Mouse (Mus musculus): Measurements from ENCODE around the gene Cd180. TPM values are rescaled to one million over a fixed set of nuclear protein-coding genes. Genes with fewer than 3 reads are reported as not detected.
A peak's percentile ranks its signal among the peaks of the same experiment; 100 is the strongest.

The Cd180 gene
- polyA plus RNA-seq, 1 experiment from 2014 or later = 0.44 TPM

- Histone ChIP-seq H3K4me1 (no peaks in the 10 kb centered on the region), H3K27ac (replicated peaks) (no peak overlapping the region), H3K27me3 (no peaks in the 10 kb centered on the region), H3K9ac (no peak overlapping the region), H3K4me2 (replicated peaks) (no peak overlapping the region), H3K4me3 (replicated peaks) (no peak overlapping the region), H3K36me3 (no peaks in the 10 kb centered on the region), H3K9me3 (replicated peaks) (no peaks in the 10 kb centered on the region)
- peak; percentile 51; the same call in 1 of the 2 replicates for ATAC-seq (ENCODE audit: insufficient number of reproducible peaks, low FRiP score, low TSS enrichment, low read depth)
- WGBS = 3% methylated on average over 2 of the region's 2 CpGs
Observed at GRCm38 (mm10) chr13:102678482-102678881, 14.9 kb upstream of the Cd180 start.

DNA sequence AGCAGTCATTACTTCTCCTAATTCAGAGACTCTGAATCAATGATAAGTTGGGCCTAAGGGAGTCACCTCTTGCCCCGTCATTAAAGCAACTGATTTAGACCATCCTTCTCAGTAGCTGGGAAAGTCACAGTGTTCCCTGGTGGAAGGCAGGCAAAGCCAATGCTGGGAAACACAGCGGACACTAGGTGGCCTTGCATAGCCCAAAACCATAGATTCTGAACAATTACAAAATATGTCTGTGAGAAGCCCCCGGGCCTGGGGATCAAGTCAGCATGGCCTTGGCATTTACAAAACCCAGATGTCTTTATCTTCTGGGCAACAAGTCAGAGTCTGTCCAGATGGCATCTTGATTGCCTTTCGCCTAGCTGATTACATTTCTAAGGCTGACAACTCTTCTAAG, 8.5 kb upstream of the Cd180 start:
- H3K27ac ChIP-seq (replicated peaks) = no peak overlapping the region
- H3K27me3 ChIP-seq = no peaks in the 10 kb centered on the region
- H3K4me3 ChIP-seq (replicated peaks) = no peak overlapping the region
- WGBS = 66% methylated on average over 4 of the region's 4 CpGs
- no peak overlapping the region for H3K4me2 ChIP-seq (replicated peaks)
- no peaks in the 10 kb centered on the region for H3K9me3 ChIP-seq (replicated peaks)
- H3K36me3 ChIP-seq = no peaks in the 10 kb centered on the region
- H3K9ac ChIP-seq = no peak overlapping the region
- ATAC-seq (ENCODE audit: insufficient number of reproducible peaks, low FRiP score, low TSS enrichment, low read depth) = no peak
- H3K4me1 ChIP-seq = no peaks in the 10 kb centered on the region

DNA sequence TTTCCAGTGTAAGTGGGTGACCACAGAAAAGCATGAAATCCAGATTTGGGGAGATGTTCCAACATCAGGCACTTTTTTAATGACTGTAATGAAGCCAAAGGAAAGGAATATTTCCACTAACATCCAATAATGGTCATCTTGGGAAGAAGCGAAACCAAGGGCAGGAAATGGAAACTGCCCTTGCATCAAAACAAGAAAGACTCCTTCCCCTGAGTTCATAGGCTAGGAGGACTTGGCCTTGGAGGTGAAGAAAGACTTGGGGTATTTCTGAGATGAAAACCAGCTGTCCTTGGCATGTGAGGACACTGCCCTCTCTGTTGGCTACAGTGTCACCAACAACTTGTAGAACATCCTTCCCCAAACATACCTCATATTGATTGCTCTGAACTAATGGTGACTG, 5.2 kb upstream of the Cd180 start:
- Histone ChIP-seq H3K9ac (no peak overlapping the region), H3K36me3 (no peaks in the 10 kb centered on the region), H3K4me1 (no peaks in the 10 kb centered on the region), H3K27ac (replicated peaks) (no peak overlapping the region), H3K4me2 (replicated peaks) (no peak overlapping the region), H3K4me3 (replicated peaks) (no peak overlapping the region), H3K9me3 (replicated peaks) (no peaks in the 10 kb centered on the region), H3K27me3 (no peaks in the 10 kb centered on the region)
- no peak for ATAC-seq (ENCODE audit: insufficient number of reproducible peaks, low FRiP score, low TSS enrichment, low read depth)
- WGBS = 89% methylated on average over 1 of the region's 1 CpGs

- no peaks in the 10 kb centered on the region for H3K9me3 ChIP-seq (replicated peaks)
- H3K4me3 ChIP-seq (replicated peaks) = no peak overlapping the region
- 81% methylated on average over 6 of the region's 6 CpGs for WGBS
- H3K27me3 ChIP-seq = no peaks in the 10 kb centered on the region
- no peaks in the 10 kb centered on the region for H3K4me1 ChIP-seq
- H3K9ac ChIP-seq = no peak overlapping the region
- no peaks in the 10 kb centered on the region for H3K36me3 ChIP-seq
- no peak overlapping the region for H3K27ac ChIP-seq (replicated peaks)
- no peak for ATAC-seq (ENCODE audit: insufficient number of reproducible peaks, low FRiP score, low TSS enrichment, low read depth)
- H3K4me2 ChIP-seq (replicated peaks) = no peak overlapping the region
Observed at GRCm38 (mm10) chr13:102689201-102690090, 3.9 kb upstream of the Cd180 start.

- Histone ChIP-seq H3K9me3 (replicated peaks) (no peaks in the 10 kb centered on the region), H3K4me3 (replicated peaks) (no peak overlapping the region), H3K27me3 (no peaks in the 10 kb centered on the region), H3K4me1 (no peaks in the 10 kb centered on the region), H3K4me2 (replicated peaks) (no peak overlapping the region), H3K9ac (no peak overlapping the region), H3K27ac (replicated peaks) (no peak overlapping the region), H3K36me3 (no peaks in the 10 kb centered on the region)
- ATAC-seq (ENCODE audit: insufficient number of reproducible peaks, low FRiP score, low TSS enrichment, low read depth) = no peak
- 89% methylated on average over 5 of the region's 5 CpGs for WGBS
Observed at GRCm38 (mm10) chr13:102690184-102690583, 3.2 kb upstream of the Cd180 start.

DNA sequence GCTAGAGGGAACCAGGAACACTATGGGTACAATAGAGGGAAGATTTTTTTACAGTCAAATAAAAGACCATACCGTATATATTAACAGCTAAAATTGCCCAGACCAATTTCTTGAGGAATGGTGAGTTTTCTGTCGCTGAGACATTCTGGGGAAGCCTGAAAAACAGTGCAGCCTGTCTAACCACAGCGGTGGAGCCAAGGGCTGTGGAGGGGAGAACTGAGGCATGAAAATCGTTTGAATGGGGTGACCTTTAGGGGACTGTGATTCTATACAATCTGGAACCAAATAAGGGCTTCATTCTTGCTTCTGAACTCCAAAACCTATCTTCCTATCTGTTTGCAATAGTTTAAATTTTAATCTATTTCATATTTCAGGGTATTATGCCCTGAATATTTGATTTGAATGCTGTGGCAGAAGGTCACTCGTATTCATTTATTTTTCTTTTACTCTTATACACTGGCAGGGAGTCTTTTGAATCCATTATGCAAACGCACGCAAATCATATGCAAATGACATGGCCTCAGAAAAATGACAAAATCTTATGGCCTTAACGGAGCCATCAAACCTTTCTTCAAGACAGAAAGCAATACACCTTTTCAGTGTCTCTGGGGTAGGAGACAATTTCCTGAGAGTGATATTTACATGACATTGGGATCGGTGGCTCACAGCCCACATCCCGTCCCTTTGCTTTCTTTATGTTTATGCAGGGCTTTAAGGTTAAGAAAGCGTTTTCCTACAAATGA, 1.8 kb upstream of the Cd180 start:
- Histone ChIP-seq H3K9me3 (replicated peaks) (no peaks in the 10 kb centered on the region), H3K9ac (no peak overlapping the region), H3K27me3 (no peaks in the 10 kb centered on the region), H3K4me1 (no peaks in the 10 kb centered on the region), H3K4me3 (replicated peaks) (no peak overlapping the region), H3K36me3 (no peaks in the 10 kb centered on the region), H3K27ac (replicated peaks) (no peak overlapping the region), H3K4me2 (replicated peaks) (no peak overlapping the region)
- 70% methylated on average over 11 of the region's 11 CpGs for WGBS
- ATAC-seq (ENCODE audit: insufficient number of reproducible peaks, low FRiP score, low TSS enrichment, low read depth) = no peak

GRCm38 (mm10) chr13:102694154-102694553, 796 bp downstream of the Cd180 start:
- peaks cover 10% of the 10 kb centered on the region for H3K4me1 ChIP-seq
- no peak for ATAC-seq (ENCODE audit: insufficient number of reproducible peaks, low FRiP score, low TSS enrichment, low read depth)
- H3K9ac ChIP-seq = no peak overlapping the region
- H3K9me3 ChIP-seq (replicated peaks) = no peaks in the 10 kb centered on the region
- no peaks in the 10 kb centered on the region for H3K36me3 ChIP-seq
- H3K4me3 ChIP-seq (replicated peaks) = no peak overlapping the region
- no peaks in the 10 kb centered on the region for H3K27me3 ChIP-seq
- no peak overlapping the region for H3K4me2 ChIP-seq (replicated peaks)
- 89% methylated on average over 7 of the region's 7 CpGs for WGBS
- H3K27ac ChIP-seq (replicated peaks) = no peak overlapping the region

DNA sequence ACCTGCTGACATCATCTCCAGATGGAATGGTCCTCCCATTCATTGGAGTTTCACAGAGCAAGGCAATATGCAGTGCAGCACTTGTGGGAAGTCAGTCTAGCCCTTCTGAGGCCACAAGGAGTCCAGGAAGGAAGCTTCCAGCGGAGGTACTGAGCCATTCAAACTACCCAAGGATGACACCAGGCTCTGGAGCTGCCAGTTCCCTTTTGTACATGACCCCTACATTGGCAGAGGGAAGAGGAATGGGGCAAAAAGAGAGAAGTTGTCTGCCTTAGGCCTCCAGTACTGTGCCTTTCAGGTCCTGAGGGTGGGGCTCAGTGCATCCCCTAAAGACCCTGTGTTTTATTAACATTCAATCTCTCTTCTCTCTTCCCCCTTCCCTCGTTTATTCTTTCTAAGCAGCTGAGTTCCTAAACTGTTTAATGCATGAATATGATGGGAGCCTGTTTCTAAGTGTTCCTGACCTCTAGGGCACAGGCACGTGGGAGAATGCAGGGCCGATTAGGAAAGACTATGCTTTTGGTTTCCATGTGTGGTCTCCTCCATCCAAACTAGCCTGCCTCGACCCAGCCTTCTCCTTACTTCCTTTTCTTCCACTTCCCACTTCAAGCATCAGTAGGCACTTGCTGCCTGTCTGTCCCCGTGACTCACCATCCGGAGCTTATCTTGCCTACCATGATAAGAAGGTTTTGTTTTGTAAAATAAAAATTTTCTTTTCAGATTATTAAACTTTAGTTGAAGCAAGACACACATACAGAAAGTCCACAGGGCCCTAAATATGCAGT, 2.0 kb downstream of the Cd180 start:
- no peak overlapping the region for H3K27ac ChIP-seq (replicated peaks)
- no peak for ATAC-seq (ENCODE audit: insufficient number of reproducible peaks, low FRiP score, low TSS enrichment, low read depth)

GRCm38 (mm10) chr13:102698335-102698734, 5.0 kb downstream of the Cd180 start:
- H3K36me3 ChIP-seq = no peaks in the 10 kb centered on the region
- 26% methylated on average over 10 of the region's 10 CpGs for WGBS
- no peak overlapping the region for H3K9ac ChIP-seq
- no peaks in the 10 kb centered on the region for H3K9me3 ChIP-seq (replicated peaks)
- peaks cover 11% of the 10 kb centered on the region for H3K4me1 ChIP-seq
- no peak for ATAC-seq (ENCODE audit: insufficient number of reproducible peaks, low FRiP score, low TSS enrichment, low read depth)
- peak overlapping the region; percentile 29; the same call in 1 of the 2 replicates for H3K27ac ChIP-seq (replicated peaks)
- H3K4me3 ChIP-seq (replicated peaks) = peak overlapping the region; percentile 25
- H3K4me2 ChIP-seq (replicated peaks) = peak overlapping the region; percentile 45
- H3K27me3 ChIP-seq = no peaks in the 10 kb centered on the region

More for the DNA sequence above, 2.0 kb downstream of the Cd180 start:
- H3K27me3 ChIP-seq = no peaks in the 10 kb centered on the region
- H3K9ac ChIP-seq = no peak overlapping the region
- H3K36me3 ChIP-seq = no peaks in the 10 kb centered on the region
- H3K4me1 ChIP-seq = peaks cover 11% of the 10 kb centered on the region
- 70% methylated on average over 7 of the region's 7 CpGs for WGBS
- H3K4me3 ChIP-seq (replicated peaks) = no peak overlapping the region
- no peaks in the 10 kb centered on the region for H3K9me3 ChIP-seq (replicated peaks)
- no peak overlapping the region for H3K4me2 ChIP-seq (replicated peaks)

- no peaks in the 10 kb centered on the region for H3K27me3 ChIP-seq
- peaks cover 11% of the 10 kb centered on the region for H3K4me1 ChIP-seq
- peak overlapping the region; percentile 25 for H3K4me3 ChIP-seq (replicated peaks)
- H3K9ac ChIP-seq = no peak overlapping the region
- 30% methylated on average over 14 of the region's 14 CpGs for WGBS
- H3K36me3 ChIP-seq = no peaks in the 10 kb centered on the region
- ATAC-seq (ENCODE audit: insufficient number of reproducible peaks, low FRiP score, low TSS enrichment, low read depth) = peak; percentile 78
- peak overlapping the region; percentile 45 for H3K4me2 ChIP-seq (replicated peaks)
- H3K27ac ChIP-seq (replicated peaks) = peak overlapping the region; percentile 29; the same call in 1 of the 2 replicates
- no peaks in the 10 kb centered on the region for H3K9me3 ChIP-seq (replicated peaks)
Observed at GRCm38 (mm10) chr13:102698751-102699323, 5.5 kb downstream of the Cd180 start.

GRCm38 (mm10) chr13:102700176-102700575, 6.8 kb downstream of the Cd180 start:
- Histone ChIP-seq H3K9ac (no peak overlapping the region), H3K4me3 (replicated peaks) (no peak overlapping the region), H3K27ac (replicated peaks) (no peak overlapping the region), H3K9me3 (replicated peaks) (no peaks in the 10 kb centered on the region), H3K4me2 (replicated peaks) (no peak overlapping the region), H3K4me1 (peaks cover 11% of the 10 kb centered on the region), H3K36me3 (no peaks in the 10 kb centered on the region), H3K27me3 (no peaks in the 10 kb centered on the region)
- 86% methylated on average over 5 of the region's 5 CpGs for WGBS
- ATAC-seq (ENCODE audit: insufficient number of reproducible peaks, low FRiP score, low TSS enrichment, low read depth) = no peak

All from embryonic facial prominence, embryonic 15.5 days (tissue).